Mouse (Mus musculus): ENCODE measurements around the gene Mrps34. TPM values are rescaled to one million over a fixed set of nuclear protein-coding genes. Genes with fewer than 3 reads are reported as not detected.

Mrps34 gene
- 1.8 TPM for polyA plus RNA-seq (2014; fragmentation: Illumina TruSeq; extraction: RNeasy Lipid Tissue Mini Kit (QIAGEN cat#74804); ENCODE audit: low read depth, low replicate concordance)

GRCm38 (mm10) chr17:24894995-24895547 is at the start of gene Mrps34, which contains the start of gene Eme2:
Gene Mrps34, plus strand, starts transcription at chr17:24895116.
Gene Eme2, minus strand, starts transcription at chr17:24895087.

GRCm38 (mm10) chr17:24850065-24850772 is 44.7 kb upstream of the Mrps34 start, which contains the start of gene Fahd1:
Gene Fahd1, minus strand, starts transcription at chr17:24850364.

DNA sequence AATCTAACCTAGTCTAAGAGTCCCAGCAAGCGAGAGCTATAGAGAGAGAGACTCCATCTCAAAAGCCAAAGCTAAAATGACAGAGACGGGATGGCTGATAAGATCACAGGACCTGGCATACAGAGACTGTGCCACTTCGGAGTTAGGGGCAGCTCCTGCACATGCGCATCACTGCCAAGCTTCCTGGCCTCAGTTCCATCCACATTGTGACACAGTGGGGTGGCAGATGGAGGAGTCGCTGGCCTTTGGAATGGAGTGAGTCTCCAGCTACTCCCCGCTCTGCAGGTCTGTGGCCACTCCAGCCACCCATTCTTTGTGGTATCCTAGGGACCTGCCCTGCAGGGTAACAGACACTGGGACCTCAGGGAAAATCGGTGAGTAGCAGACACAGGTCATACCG is 29.1 kb upstream of the Mrps34 start, which contains the start of gene Igfals:
Gene Igfals, plus strand, starts transcription at position 222 of the 400 bp plus-strand sequence.

DNA sequence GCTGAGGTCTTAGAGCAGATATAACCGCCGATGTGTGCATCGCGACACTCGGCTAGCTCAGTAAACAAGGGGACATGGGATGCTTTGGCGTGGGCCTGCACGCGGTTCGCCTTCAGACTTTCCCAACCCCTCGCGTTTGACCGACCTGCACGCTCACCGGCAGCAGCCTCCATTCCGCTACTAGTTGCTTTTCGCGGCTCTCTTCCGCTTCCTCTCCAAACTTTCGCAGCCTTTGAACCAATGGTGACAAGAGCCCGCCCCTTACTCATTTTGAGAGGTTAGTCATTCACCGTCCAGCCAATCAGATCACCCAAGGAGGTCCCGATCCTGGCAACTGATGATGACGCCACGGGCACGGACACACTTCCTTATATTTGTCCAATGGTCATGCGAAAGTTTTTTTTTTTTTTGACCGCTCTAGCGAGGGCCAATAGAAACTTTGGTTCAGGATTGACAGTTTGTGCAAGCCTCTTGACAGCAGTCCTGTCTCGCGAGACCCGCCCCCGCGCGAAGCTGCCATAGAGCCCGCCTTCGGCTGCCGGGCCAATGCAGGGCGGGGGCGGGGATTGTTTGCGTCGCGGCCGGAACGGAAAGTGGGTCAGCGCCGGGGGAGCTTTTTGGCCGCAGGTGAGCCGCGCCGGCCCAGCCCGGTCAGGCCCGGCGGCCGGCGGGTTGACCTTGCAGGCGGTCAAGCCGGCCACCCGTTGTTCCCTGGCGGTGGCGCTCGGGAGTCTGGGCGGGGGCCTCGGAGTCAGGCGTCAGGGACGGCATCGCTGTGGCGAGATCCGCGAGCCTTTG is 8.6 kb upstream of the Mrps34 start, which contains the start of the genes Nubp2 and Spsb3:
Gene Nubp2, minus strand, starts transcription at position 216 of the 798 bp plus-strand sequence.
Gene Spsb3, plus strand, starts transcription at position 510 of the 798 bp plus-strand sequence.

GRCm38 (mm10) chr17:24896241-24896992 is 1.5 kb downstream of the Mrps34 start, which contains the start of gene Nme3:
Gene Nme3, plus strand, starts transcription at chr17:24896500.

DNA sequence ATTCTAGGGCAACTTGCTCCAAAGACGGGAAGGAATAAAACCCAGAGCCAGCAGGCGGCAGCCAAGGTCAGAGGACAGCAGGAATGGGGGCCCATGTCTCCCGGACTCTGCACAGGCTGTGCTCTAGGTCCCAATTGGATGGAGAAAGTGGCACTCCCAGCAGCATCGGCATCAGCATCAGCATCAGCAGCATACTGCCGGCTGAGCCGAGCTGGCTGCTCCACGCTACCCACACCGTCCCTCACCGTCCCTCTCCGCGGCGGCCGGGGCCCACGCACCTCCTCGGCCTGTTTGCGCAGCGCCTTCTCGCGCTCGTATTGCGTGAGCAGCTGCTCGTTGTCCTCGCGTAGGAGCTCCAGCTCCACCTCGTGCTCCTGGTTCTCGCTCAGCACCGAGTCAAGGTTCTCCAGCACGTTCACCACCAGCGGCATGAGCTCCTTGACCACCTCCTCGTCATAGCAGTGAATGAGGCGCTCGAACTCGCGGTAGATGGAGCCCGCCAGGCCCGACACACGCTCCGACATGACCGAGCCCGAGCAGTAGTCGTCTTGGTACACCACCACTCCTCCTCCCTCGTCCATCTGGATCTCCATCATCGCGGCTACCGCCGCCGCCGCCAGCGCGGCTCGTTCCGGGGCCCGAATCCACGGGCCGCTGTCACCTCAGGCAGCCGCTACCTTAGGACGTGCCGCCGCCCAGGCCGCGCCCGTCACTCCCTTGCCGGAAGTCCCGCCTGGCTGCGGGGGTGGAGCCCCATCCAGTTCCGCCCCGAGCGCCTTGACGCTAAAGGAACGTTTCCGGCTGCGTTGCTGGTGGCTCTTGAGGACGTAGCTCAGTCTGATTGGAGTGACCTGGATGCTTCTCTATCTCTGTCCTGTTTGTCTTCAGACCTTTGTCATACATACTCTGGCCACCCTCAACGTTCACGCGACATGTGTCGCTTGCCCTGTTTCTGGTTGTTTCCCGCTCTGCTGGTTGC is 41.6 kb downstream of the Mrps34 start, which contains the start of gene Mapk8ip3:
Gene Mapk8ip3, minus strand, starts transcription at position 719 of the 979 bp plus-strand sequence.

Other genes starting within 250 kb of the Mrps34 start
- 6.4 TPM for gene Slc9a3r2, start 244.8 kb upstream of the Mrps34 start, polyA plus RNA-seq (2014; fragmentation: Illumina TruSeq; extraction: RNeasy Lipid Tissue Mini Kit (QIAGEN cat#74804); ENCODE audit: low read depth, low replicate concordance)
- gene Npw, start 236.7 kb upstream of the Mrps34 start, polyA plus RNA-seq (2014; fragmentation: Illumina TruSeq; extraction: RNeasy Lipid Tissue Mini Kit (QIAGEN cat#74804); ENCODE audit: low read depth, low replicate concordance) = not detected
- gene Zfp598, start 225.4 kb upstream of the Mrps34 start, polyA plus RNA-seq (2014; fragmentation: Illumina TruSeq; extraction: RNeasy Lipid Tissue Mini Kit (QIAGEN cat#74804); ENCODE audit: low read depth, low replicate concordance) = 3.1 TPM
- 1.1 TPM for gene Syngr3, start 205.2 kb upstream of the Mrps34 start, polyA plus RNA-seq (2014; fragmentation: Illumina TruSeq; extraction: RNeasy Lipid Tissue Mini Kit (QIAGEN cat#74804); ENCODE audit: low read depth, low replicate concordance)
- gene Gfer, start 199.0 kb upstream of the Mrps34 start, polyA plus RNA-seq (2014; fragmentation: Illumina TruSeq; extraction: RNeasy Lipid Tissue Mini Kit (QIAGEN cat#74804); ENCODE audit: low read depth, low replicate concordance) = 13.7 TPM
- 14.0 TPM for gene Noxo1, start 198.9 kb upstream of the Mrps34 start, polyA plus RNA-seq (2014; fragmentation: Illumina TruSeq; extraction: RNeasy Lipid Tissue Mini Kit (QIAGEN cat#74804); ENCODE audit: low read depth, low replicate concordance)
- not detected for gene Tbl3, start 187.5 kb upstream of the Mrps34 start, polyA plus RNA-seq (2014; fragmentation: Illumina TruSeq; extraction: RNeasy Lipid Tissue Mini Kit (QIAGEN cat#74804); ENCODE audit: low read depth, low replicate concordance)
- not detected for gene Rnf151, start 177.1 kb upstream of the Mrps34 start, polyA plus RNA-seq (2014; fragmentation: Illumina TruSeq; extraction: RNeasy Lipid Tissue Mini Kit (QIAGEN cat#74804); ENCODE audit: low read depth, low replicate concordance)
- gene Rps2, start 177.0 kb upstream of the Mrps34 start, polyA plus RNA-seq (2014; fragmentation: Illumina TruSeq; extraction: RNeasy Lipid Tissue Mini Kit (QIAGEN cat#74804); ENCODE audit: low read depth, low replicate concordance) = 513 TPM
- 96.4 TPM for gene Ndufb10, start 170.6 kb upstream of the Mrps34 start, polyA plus RNA-seq (2014; fragmentation: Illumina TruSeq; extraction: RNeasy Lipid Tissue Mini Kit (QIAGEN cat#74804); ENCODE audit: low read depth, low replicate concordance)
- gene Rpl3l, start 167.3 kb upstream of the Mrps34 start, polyA plus RNA-seq (2014; fragmentation: Illumina TruSeq; extraction: RNeasy Lipid Tissue Mini Kit (QIAGEN cat#74804); ENCODE audit: low read depth, low replicate concordance) = not detected
- 5.8 TPM for gene Msrb1, start 158.5 kb upstream of the Mrps34 start, polyA plus RNA-seq (2014; fragmentation: Illumina TruSeq; extraction: RNeasy Lipid Tissue Mini Kit (QIAGEN cat#74804); ENCODE audit: low read depth, low replicate concordance)
- not detected for gene Hs3st6, start 142.1 kb upstream of the Mrps34 start, polyA plus RNA-seq (2014; fragmentation: Illumina TruSeq; extraction: RNeasy Lipid Tissue Mini Kit (QIAGEN cat#74804); ENCODE audit: low read depth, low replicate concordance)
- gene Meiob, start 90.8 kb upstream of the Mrps34 start, polyA plus RNA-seq (2014; fragmentation: Illumina TruSeq; extraction: RNeasy Lipid Tissue Mini Kit (QIAGEN cat#74804); ENCODE audit: low read depth, low replicate concordance) = 0.95 TPM
- gene Hagh, start 55.0 kb upstream of the Mrps34 start, polyA plus RNA-seq (2014; fragmentation: Illumina TruSeq; extraction: RNeasy Lipid Tissue Mini Kit (QIAGEN cat#74804); ENCODE audit: low read depth, low replicate concordance) = 10.6 TPM
- gene Fahd1, start 44.8 kb upstream of the Mrps34 start, polyA plus RNA-seq (2014; fragmentation: Illumina TruSeq; extraction: RNeasy Lipid Tissue Mini Kit (QIAGEN cat#74804); ENCODE audit: low read depth, low replicate concordance) = 194 TPM
- not detected for gene Igfals, start 29.1 kb upstream of the Mrps34 start, polyA plus RNA-seq (2014; fragmentation: Illumina TruSeq; extraction: RNeasy Lipid Tissue Mini Kit (QIAGEN cat#74804); ENCODE audit: low read depth, low replicate concordance)
- gene Nubp2, start 8.8 kb upstream of the Mrps34 start, polyA plus RNA-seq (2014; fragmentation: Illumina TruSeq; extraction: RNeasy Lipid Tissue Mini Kit (QIAGEN cat#74804); ENCODE audit: low read depth, low replicate concordance) = 2.7 TPM
- gene Spsb3, start 8.5 kb upstream of the Mrps34 start, polyA plus RNA-seq (2014; fragmentation: Illumina TruSeq; extraction: RNeasy Lipid Tissue Mini Kit (QIAGEN cat#74804); ENCODE audit: low read depth, low replicate concordance) = not detected
- gene Eme2, start within 50 bp of the Mrps34 start, polyA plus RNA-seq (2014; fragmentation: Illumina TruSeq; extraction: RNeasy Lipid Tissue Mini Kit (QIAGEN cat#74804); ENCODE audit: low read depth, low replicate concordance) = 2.0 TPM
- 1.0 TPM for gene Nme3, start 1.4 kb downstream of the Mrps34 start, polyA plus RNA-seq (2014; fragmentation: Illumina TruSeq; extraction: RNeasy Lipid Tissue Mini Kit (QIAGEN cat#74804); ENCODE audit: low read depth, low replicate concordance)
- gene Mapk8ip3, start 41.9 kb downstream of the Mrps34 start, polyA plus RNA-seq (2014; fragmentation: Illumina TruSeq; extraction: RNeasy Lipid Tissue Mini Kit (QIAGEN cat#74804); ENCODE audit: low read depth, low replicate concordance) = 7.2 TPM
- gene Jpt2, start 65.6 kb downstream of the Mrps34 start, polyA plus RNA-seq (2014; fragmentation: Illumina TruSeq; extraction: RNeasy Lipid Tissue Mini Kit (QIAGEN cat#74804); ENCODE audit: low read depth, low replicate concordance) = 62.0 TPM
- gene Cramp1l, start 120.7 kb downstream of the Mrps34 start, polyA plus RNA-seq (2014; fragmentation: Illumina TruSeq; extraction: RNeasy Lipid Tissue Mini Kit (QIAGEN cat#74804); ENCODE audit: low read depth, low replicate concordance) = 12.3 TPM
- gene Ift140, start 121.0 kb downstream of the Mrps34 start, polyA plus RNA-seq (2014; fragmentation: Illumina TruSeq; extraction: RNeasy Lipid Tissue Mini Kit (QIAGEN cat#74804); ENCODE audit: low read depth, low replicate concordance) = 8.1 TPM
- 2.8 TPM for gene Tmem204, start 188.5 kb downstream of the Mrps34 start, polyA plus RNA-seq (2014; fragmentation: Illumina TruSeq; extraction: RNeasy Lipid Tissue Mini Kit (QIAGEN cat#74804); ENCODE audit: low read depth, low replicate concordance)
- 3.0 TPM for gene Telo2, start 220.9 kb downstream of the Mrps34 start, polyA plus RNA-seq (2014; fragmentation: Illumina TruSeq; extraction: RNeasy Lipid Tissue Mini Kit (QIAGEN cat#74804); ENCODE audit: low read depth, low replicate concordance)
- not detected for gene Ptx4, start 225.6 kb downstream of the Mrps34 start, polyA plus RNA-seq (2014; fragmentation: Illumina TruSeq; extraction: RNeasy Lipid Tissue Mini Kit (QIAGEN cat#74804); ENCODE audit: low read depth, low replicate concordance)
- gene Clcn7, start 238.3 kb downstream of the Mrps34 start, polyA plus RNA-seq (2014; fragmentation: Illumina TruSeq; extraction: RNeasy Lipid Tissue Mini Kit (QIAGEN cat#74804); ENCODE audit: low read depth, low replicate concordance) = 4.3 TPM

Measured in sigmoid colon, adult 10 weeks (tissue).